Mouse (Mus musculus) MEL (cell line): ENCODE measurements at regions not wholly inside any gene's neighbourhood (a gene's known extent, or its start where the extent isn't known, plus 50 kb on each side); places are given as distances from the start of the nearest gene placed in this dataset.

ENCODE experiments used
- DNase-seq: peaks from one replicate; pipeline ENCODE4 v3.0.0; 2011; ENCODE audit warnings: low read depth, low spot score
- H3K27ac ChIP-seq: 2 replicates; pipeline ENCODE4 v1.5.1; 2012; ENCODE audit warnings: low read depth, mild to moderate bottlenecking, control low read depth, low read length, moderate library complexity; ENCODE audit not compliant: control insufficient read depth
- H3K27me3 ChIP-seq, 2 experiments: fragments of 150-350 bp in 1 of 2; sonication (generic) in 1 of 2; 2 replicates each; pipeline ENCODE4 v1.6.1; 2012; ENCODE audit warnings: low read length in 2 of 2, mild to moderate bottlenecking in 2 of 2, improper control_type of control experiment in 1 of 2, moderate library complexity in 1 of 2; ENCODE audit not compliant: insufficient read depth in 2 of 2, control insufficient read depth in 1 of 2
- H3K36me3 ChIP-seq, 2 experiments: 2 replicates each; pipeline ENCODE4 v1.6.1; 2012 to 2014; ENCODE audit warnings: low read length in 2 of 2, improper control_type of control experiment in 1 of 2, inconsistent platforms in 1 of 2, mild to moderate bottlenecking in 1 of 2; ENCODE audit not compliant: insufficient read depth in 2 of 2, control insufficient read depth in 1 of 2
- H3K4me1 ChIP-seq, 2 experiments: fragments of 150-350 bp in 1 of 2; sonication (generic) in 1 of 2; 2 replicates each; pipeline ENCODE4 v1.6.1; 2012; ENCODE audit warnings: low read length in 2 of 2, improper control_type of control experiment in 1 of 2, mild to moderate bottlenecking in 1 of 2; ENCODE audit not compliant: insufficient read depth in 2 of 2, control insufficient read depth in 1 of 2
- H3K4me3 ChIP-seq, 2 experiments: fragments of 150-350 bp in 1 of 2; sonication (generic) in 1 of 2; 2 replicates each; pipeline ENCODE4 v1.5.1; 2012; ENCODE audit warnings: low read depth in 2 of 2, low read length in 2 of 2, mild to moderate bottlenecking in 2 of 2, moderate library complexity in 2 of 2, control low read depth in 1 of 2, improper control_type of control experiment in 1 of 2; ENCODE audit not compliant: control insufficient read depth in 1 of 2, insufficient read depth in 1 of 2
- H3K79me2 ChIP-seq: 2 replicates; pipeline ENCODE4 v1.6.1; 2012; ENCODE audit warnings: mild to moderate bottlenecking, low read length, moderate library complexity; ENCODE audit not compliant: control insufficient read depth, poor library complexity, insufficient read depth
- H3K9ac ChIP-seq: 2 replicates; pipeline ENCODE4 v1.6.1; 2012; ENCODE audit warnings: low read depth, mild to moderate bottlenecking, control low read depth, low read length, moderate library complexity; ENCODE audit not compliant: control insufficient read depth, poor library complexity, severe bottlenecking
- H3K9me3 ChIP-seq: fragments of 150-350 bp; sonication (generic); replicated peaks from 2 replicates; pipeline ENCODE4 v1.6.1; 2012; ENCODE audit warnings: mild to moderate bottlenecking, low read length, improper control_type of control experiment, moderate library complexity; ENCODE audit not compliant: insufficient read depth
- E2F4 ChIP-seq: IDR thresholded peaks from 2 replicates; pipeline ENCODE4 v1.6.1; 2011; ENCODE audit warnings: low read depth, low read length, improper control_type of control experiment, borderline replicate concordance
- KAT2A ChIP-seq: conservative IDR thresholded peaks from 2 replicates; pipeline ENCODE4 v1.6.1; 2012; ENCODE audit warnings: low read depth, low read length, improper control_type of control experiment, inconsistent platforms
- MXI1 ChIP-seq: IDR thresholded peaks from 2 replicates; pipeline ENCODE4 v1.6.1; 2011; ENCODE audit warnings: mild to moderate bottlenecking, low read depth, low read length, improper control_type of control experiment
- RAD21 ChIP-seq: IDR thresholded peaks from 2 replicates; pipeline ENCODE4 v1.6.1; 2011; ENCODE audit warnings: mild to moderate bottlenecking, low read depth, low read length, improper control_type of control experiment

GRCm38 (mm10) chr9:23591906-23592305 is 369.0 kb downstream of the Bmper start (continued):
- no peak for TF ChIP-seq KAT2A

DNA sequence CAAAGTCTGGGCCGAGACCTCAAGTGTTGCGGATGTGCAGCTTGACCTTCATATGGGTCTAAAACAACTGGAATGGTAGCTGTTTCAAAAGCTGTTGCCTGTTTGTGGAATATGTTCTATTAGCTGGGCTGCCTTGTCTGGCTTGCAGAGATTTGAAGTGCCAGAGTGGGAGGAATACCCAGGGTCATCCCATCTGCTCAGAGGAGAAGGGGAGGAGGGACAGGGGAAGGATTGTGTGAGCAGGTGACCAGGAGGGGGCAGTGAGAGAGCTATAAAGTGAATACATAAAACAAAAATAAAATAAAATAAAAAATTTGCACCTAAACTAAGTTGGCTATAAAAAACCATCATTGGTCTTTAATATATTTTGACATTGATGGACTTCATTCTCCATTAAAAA is 377.7 kb downstream of the Bmper start:
- TF ChIP-seq E2F4 (no peak), MXI1 (no peak), RAD21 (peak; percentile 0; the same call in 1 of the 2 replicates)
- Histone ChIP-seq H3K79me2 (no peaks in the 10 kb centered on the region), H3K27me3 (no peaks in the 10 kb centered on the region), H3K4me3 (no peak overlapping the region), H3K27ac (no peak overlapping the region), H3K4me1 (no peaks in the 10 kb centered on the region), H3K9me3 (no peaks in the 10 kb centered on the region), H3K36me3 (no peaks in the 10 kb centered on the region), H3K9ac (no peak overlapping the region)
- DNase-seq = no peak
